Mouse (Mus musculus) lung, postnatal 25 days (tissue): ENCODE data around the gene Vmn1r1.

Source experiments
- DNase-seq: peaks from one replicate; pipeline ENCODE4 v3.0.0; 2022; ENCODE audit warnings: low spot score

Gene Vmn1r1

DNA sequence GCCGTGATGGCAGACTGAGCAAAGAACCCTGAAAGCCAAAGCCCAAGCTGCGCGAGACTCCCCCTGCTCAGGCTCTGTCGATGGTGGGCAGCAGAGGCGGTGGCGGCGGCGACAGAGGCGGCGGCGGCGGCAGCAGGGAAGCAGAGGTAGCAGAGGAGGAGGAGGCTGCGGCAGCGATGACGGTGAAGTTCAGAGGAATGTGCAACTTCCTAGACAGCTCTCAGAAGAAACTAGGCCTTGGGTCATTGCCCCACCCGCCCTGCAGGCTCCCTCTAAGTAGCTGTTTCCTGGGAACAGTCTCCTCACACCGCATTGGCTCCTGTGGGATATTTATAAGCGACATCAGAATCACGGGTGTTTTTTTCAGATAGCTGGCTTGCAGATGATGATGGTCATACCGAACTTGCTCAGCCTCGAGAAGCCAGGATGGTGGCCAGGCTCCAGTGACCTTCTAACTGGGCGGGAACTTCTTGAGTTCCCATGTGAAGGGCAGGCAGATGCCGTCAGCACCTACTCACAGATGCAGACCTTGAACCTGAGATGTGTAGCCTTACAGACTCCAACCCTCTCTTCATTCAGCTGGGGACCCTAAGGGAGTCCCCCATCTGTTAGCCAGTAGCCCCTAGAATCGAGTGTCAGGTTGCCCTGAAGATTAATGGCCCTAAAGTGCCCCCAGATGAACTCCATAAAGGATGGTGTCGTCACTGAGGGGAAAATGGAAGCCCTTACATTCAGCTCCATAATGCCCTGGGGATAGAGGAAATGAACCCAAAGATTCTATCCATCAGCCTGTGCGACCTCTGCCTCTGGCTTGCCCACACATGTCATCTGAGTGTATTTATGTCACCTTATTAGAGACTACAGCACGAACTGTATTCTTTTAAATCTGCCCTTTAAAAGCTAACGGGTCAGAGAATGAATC, 26.8 kb downstream of the Vmn1r1 start:
- no peak for DNase-seq

DNA sequence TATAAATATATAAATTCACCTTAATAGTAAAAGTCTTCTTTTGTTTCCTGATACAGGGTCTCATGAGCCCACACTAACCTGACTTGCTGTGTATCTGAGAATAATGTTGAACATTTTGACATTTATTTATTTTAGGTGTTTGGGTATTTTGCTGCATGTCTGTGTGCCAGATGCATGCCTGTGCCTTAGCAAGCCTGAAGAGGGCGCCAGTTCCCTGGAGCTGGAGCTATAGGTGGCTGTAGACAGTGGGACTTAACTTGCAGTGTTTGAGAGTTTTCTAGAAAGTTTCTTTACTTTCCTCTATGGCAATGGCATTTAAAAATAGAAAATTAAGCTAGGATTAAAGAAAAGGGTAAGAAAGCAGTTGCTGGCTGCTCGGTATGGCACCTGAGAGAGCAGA, 33.5 kb downstream of the Vmn1r1 start:
- DNase-seq, result peak; percentile 28

DNA sequence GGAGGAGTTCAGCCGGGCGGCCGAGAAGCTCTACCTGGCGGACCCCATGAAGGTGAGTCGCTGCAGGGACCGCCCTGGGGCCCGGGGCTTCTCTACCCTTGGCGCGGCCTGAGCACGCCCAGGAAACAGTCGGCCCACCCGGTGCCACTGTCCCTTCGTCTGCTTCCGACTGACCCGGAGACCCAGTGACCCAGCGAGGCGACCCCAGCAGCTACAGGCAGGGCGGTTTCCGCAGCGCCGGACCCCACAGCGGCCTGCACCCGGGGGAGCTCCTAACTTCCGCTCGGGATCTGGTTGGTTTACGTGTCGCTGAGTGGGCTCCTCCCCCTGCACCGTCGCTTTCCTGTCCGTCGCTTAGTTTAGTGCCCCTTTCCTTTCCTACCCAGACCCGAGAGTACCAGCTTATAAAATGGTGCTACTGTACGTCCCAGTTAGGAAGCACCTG, 39.3 kb downstream of the Vmn1r1 start:
- peak; percentile 89 for DNase-seq

DNA sequence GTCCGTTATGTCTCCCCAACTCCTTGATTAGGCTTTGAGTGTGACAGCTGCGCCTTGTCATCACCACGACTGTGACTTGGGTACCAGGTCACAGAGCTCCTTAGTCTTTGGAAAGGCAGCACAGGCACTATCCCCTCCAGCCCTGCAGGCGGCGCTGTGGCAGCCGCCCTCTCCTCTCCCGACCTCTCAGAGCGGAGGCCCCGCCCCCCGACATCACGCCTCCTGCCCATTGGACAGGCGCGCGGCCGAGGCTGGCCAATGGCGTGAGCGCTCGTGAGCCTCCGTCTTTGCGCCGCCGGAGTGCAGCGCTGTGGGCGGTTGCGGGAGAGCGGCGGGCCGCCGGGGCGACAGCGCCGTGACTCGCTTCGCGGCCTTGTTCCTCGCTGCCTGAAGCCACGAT, 39.8 kb downstream of the Vmn1r1 start, which contains the start of gene Srp9:
Srp9 (plus strand) TSS at position 232 of the 400 bp plus-strand sequence.
- peak; percentile 98 for DNase-seq

DNA sequence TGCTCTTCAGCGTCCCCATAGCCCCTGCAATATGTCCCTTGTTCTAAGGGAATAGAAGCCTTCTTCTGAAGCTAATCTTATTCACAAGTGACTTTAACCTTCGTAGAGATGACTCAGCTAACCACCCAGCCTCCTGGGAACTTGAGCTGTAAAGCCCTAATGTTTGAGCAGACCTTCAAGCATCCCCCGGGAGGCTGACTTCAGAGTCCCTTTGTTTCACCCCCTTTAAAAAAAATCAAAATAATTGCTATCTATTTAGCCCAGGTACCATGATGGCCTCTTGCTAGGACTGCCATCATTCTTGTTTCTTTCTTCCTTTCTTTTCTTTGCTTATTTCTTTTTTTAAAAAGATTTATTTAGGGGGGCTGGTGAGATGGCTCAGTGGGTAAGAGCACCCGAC, 41.9 kb downstream of the Vmn1r1 start:
- DNase-seq, result no peak

DNA sequence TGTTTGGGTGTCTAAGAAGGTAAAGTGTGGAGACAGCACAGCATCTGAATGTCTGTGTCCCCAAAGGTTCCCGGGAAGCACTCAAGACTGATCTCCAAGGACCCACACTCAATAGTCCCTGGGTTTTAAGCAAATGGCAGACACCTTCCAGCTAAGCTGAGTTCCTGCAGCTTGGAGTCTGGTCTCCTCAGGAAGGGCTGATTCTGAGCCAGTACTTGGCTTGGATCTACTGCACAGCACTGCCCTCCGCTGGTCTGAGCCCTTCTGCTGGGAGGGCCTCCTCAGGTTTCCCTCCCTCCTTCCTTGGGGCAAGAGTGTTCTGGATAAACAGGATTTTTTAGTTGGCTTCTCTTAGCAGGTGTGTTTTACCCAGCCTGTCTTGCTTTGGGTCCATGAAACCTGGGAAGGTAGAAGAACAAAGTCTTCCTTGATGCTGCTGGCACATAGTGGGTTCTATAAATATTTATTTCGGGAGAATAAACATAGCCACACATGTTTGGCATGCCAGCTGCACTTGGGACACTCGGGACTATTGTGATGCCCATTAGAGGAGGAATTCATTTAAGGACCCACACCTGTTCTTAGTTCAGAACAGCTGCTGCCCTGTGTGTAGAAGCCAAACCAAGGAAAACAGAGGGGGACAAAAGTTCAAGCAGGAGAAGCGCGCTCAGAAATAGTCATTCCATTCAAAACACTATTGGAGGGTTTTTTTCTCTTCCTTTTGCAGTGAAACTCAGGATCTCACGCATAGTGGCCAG, 48.5 kb downstream of the Vmn1r1 start:
- peak; percentile 72 for DNase-seq

DNA sequence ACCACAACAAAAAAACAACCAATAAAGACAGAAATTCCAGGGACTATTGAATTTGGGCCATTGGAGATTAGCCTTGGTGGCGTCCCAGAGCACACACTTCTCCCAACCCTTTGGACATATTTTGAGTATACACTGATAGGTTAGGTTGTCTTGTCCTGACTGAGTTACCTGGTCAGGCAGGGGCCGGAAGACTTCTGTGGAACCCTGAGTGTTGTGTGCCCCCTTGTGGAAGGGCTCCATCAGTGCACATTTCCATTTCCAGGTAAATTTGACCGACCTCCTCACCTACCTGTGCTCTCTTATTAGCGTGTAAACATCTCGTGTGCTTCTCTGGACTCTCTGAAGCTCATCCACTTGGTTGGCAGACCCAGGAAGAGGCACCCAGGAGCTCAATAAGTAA, 49.1 kb downstream of the Vmn1r1 start:
- peak; percentile 54 for DNase-seq

DNA sequence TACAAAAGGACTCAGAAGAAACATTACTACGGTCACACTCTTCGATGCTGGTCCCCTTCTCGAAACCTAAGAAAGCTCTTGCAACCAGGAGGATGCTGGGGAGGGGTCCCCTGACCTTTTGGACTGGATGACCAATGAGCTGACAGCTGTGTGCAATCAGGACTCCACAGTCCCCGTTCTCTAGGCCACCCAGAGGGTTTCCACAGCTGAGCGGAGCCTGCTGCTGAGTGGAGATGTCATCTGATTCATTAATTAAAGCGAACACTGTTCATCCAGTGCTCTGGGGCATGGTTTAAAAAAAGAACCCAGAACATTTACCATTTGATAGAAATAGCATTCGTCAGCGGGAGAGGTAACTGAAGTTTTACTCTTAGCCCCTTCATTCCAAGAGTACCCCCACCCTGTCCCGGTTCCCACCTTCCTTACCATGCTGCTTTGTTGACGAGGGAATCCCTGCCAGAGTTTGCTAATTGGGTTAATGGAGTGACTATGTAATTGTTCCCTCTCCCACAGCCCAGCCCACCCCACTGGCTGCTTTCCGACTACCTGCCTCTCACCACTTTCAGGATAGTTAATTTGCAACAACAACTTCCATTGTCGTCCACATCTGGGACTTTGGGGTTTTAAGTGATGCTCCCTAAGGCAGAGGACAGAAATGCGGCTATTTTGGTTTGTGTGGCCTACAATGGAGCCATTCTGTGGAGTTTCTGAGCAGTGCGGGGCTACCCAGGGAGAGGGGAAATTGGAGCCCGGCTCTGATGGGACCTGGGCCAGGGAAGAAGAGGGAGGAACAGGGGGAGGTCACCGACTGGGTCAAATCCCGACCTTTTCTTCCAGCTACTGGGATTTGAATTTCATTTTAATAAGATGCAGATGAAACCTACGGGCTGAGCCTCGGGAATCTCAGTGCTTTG, 50.4 kb downstream of the Vmn1r1 start:
- DNase-seq, result no peak

DNA sequence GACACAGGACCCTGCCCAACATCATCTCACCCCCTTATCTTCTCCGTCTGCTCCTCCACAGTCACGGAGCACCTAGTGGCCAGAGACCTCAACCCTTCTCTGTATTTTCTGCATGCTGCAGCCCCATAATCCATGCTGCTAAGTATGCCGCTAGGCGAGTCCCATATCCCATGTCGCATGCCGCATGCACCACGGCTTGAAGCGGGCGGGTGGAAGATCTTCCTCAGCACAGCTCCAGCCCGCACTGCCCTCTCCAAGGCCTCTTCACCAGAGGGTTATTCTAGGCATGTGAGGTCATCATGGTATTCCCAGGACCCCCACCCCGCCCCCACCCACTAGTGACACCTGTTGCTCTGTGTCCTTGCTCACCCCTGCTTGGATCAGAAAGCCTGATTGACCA, 51.2 kb downstream of the Vmn1r1 start:
- DNase-seq, result no peak

DNA sequence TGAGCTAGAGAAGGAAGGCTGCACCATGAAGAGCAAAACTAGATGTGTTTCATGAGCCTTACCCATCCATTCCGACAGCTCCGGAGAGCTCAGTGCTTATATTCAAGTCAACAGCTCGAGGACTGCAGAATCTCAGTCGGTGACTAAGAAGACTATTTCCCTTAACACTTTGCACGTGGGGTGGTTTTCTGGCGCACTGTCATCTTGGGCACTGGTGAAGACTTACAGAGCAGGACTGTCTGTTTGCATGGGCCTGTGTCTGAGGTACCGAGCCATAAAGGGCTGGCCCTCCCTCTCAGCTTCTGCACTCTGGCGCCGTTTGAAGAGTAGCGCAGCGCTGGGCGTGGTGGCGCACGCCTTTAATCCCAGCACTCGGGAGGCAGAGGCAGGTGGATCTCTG, 51.9 kb downstream of the Vmn1r1 start:
- no peak for DNase-seq

DNA sequence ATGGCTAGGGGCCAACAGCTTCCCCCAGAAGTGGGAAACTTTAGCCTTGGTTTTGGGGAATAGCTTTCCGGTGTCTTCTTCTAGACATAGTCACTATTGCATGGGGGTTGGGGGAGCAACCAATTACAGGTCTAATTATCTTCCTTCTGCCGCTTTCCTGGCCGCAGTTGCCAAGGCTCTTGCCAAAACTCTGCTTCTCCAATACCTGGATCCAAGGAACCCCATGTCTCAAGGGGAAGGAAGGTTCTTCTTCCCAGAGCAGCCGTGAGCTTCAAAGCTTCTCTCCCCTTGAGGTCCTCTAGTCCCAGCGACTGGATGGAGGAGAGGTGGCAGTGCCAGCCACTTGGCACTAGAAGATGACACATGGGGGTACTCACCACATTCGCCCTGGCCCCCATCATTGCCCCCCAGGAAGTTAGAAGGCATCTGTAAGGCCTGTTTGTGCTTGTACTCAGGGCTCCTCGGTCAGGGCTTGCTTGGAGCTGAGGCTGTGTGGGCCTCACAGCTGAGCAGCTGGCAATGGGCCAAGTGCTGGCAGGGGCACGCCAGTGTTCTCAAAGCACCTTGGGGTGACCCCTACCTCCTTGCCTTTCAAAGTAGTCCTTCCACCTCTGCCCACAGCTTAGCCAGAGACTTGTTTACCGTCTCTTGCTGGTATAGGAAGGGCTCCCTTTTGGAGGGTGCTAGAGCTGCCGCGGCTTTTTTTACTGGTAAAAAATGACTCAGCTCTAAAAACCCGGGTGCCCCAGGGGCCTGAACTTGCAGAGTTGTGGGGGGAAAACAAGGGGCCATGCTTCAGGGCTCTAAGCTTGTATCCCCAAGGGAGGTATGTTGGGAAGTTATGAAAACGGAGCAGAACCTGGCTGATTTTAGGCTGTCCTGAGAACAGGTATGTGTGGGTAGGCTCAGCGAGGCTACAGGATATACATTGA, 52.6 kb downstream of the Vmn1r1 start:
- DNase-seq, result no peak

DNA sequence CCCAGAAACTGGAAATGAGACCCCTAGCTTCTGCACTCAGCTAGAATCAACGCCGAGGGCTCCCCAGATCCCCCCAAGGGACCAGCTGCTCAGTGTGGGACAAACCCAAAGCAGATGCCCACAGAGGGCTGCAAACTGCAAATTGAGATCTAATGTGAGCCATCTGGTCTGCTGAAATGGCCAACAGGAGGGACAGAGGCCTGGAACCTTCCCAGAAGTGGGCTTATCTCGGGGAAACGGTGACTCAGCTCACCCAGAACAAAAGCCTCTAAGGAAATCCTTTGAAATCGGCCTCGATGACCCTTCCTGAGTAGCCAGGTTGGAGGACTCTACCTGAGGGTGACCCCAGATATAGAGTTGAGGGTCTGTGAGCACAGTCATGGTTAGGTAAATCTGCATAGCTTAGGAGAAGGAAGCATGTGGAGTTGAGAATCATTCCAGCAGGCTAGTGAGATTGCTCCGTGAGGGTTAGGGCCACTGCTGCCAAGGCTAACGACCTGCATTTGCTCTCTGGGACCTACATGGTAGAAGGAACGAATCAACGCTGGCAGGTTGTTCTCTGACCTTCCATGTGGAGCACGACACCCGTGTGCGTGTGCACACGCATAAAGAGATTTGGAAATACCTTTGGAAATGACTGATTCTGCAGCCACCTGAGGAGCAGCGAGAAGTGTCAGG, 53.4 kb downstream of the Vmn1r1 start:
- DNase-seq, result no peak

DNA sequence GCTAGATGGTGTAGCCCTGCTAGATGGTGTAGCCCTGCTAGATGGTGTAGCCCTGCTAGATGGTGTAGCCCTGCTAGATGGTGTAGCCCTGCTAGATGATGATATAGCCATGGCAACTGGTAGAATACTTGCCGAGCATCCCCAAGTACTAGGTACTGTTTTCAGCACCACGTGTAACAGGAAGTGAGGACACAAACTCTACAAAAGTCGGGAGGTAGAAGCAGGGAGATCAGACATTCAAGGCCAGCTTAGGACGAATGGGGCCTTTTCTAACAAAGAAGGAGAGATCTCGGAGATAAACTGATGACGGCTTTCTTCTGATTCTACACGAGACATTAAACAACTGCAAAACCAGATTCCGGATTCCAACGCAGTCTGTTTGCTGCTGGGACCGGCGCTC, 54.1 kb downstream of the Vmn1r1 start:
- DNase-seq, result no peak

DNA sequence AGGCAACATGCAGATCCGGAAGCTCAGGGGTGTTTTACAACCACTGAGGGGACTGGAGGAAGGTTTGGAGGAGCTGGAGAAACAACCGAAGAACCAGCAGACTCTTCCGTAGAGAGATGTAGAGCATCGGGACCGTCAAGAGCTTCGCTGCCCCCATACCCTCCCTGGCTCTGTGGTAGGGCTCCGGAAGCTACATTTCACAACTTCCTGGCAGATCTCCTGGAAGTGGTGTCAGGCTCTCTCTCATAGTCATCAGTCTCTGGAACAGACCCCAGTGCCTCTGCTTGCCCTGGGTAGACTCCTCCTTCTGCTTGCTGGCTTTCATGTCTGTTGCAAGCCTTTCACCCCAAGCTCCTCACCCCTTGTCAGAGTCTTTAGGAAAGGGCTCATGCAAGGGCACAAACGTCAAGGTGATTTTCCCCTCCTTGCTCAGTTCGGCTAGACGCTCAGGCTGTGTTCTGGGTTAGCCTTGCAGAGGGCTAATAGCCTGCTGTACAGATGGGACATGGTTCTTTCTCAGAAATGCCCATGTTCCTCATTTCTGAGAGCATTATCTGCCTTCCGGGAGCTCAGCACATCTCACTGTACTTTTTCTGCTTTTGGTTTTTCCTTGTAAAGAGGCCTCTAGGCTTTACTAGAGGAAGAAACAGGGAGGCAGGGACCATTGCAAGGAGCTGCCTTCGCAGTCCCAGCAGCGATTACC, 55.7 kb downstream of the Vmn1r1 start:
- peak; percentile 48 for DNase-seq

DNA sequence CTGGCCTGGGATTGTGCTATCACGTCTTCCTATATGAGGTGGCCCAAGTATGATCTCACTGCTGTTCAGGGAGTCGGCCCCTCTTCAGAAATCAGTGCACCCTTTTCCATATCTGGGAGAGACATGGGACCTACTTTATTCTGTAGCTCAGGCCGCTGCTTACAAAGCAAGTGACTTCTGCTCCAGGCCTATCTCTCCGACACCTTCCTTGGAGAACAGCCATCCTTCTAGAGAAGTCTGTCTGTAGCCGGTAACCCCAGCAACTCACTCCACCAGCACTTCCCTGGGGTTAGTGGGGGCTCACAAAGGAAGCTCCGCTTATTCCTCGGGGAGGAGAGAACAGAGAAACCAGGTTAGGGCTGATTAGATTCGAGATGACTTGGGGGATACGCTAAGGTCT, 57.0 kb downstream of the Vmn1r1 start:
- no peak for DNase-seq

DNA sequence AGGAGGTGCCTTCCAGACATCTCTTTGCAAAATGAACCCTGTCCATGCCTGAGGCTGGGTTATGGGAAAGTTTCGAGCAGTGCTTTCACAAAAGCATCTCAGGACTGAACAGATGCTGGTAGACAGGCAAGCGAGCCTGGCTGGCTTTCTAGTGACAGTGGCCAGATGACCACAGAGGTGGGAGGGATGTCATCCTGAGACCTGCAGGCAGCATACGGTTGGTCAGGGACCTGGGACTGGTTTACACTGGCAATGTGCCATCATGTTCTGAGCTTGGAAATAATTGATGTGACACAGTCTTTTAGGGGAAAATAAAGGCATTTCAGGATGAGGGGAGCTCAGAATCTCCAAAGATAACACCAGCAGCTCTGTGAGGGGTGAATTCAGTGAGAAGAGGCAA, 59.3 kb downstream of the Vmn1r1 start:
- DNase-seq, result no peak
